Comparison of ENCODE assay signal across 9 mouse cellular contexts in genomic region chr15:96132636-96133035, GRCm38 (mm10).
DNase-seq lines count a peak whose midpoint lies in the region; ATAC-seq lines count a peak whose summit lies in the region.
"Had no signal": no experiment of that assay in that cellular context is flagged by ENCODE, and none has a peak within 500 bp of the region (broad histone marks: within the 10 kb centered on the region; RNA-seq: fewer than 3 reads in every experiment).

No protein-coding gene starts in this region.

- H3K4me3 ChIP-seq in hindbrain, embryonic 14.5 days (replicated peaks; ENCODE audit: low read length) = no peak overlapping the region
- H3K4me3 ChIP-seq in hindbrain, embryonic 12.5 days = no peak overlapping the region
- H3K4me3 ChIP-seq in heart, embryonic 13.5 days = no peak overlapping the region
- H3K4me3 ChIP-seq in limb, embryonic 13.5 days = no peak overlapping the region
- H3K4me3 ChIP-seq: liver, embryonic 13.5 days had no signal

- no peaks in the 10 kb centered on the region for H3K36me3 ChIP-seq in hindbrain, embryonic 14.5 days (replicated peaks; ENCODE audit: control insufficient read depth, insufficient read depth)
- H3K36me3 ChIP-seq in hindbrain, embryonic 12.5 days = no peaks in the 10 kb centered on the region
- no peaks in the 10 kb centered on the region for H3K36me3 ChIP-seq in heart, embryonic 13.5 days
- H3K36me3 ChIP-seq in limb, embryonic 13.5 days = no peaks in the 10 kb centered on the region
- H3K36me3 ChIP-seq: liver, embryonic 13.5 days had no signal

- DNase-seq in hindbrain, embryonic 14.5 days (ENCODE audit: low spot score) = peak; percentile 46
- DNase-seq in NIH3T3 (ENCODE audit: low read depth) = peak; percentile 41
- no peak for DNase-seq in urinary bladder, postnatal 25 days (ENCODE audit: low spot score)
- no peak for DNase-seq in ovary, postnatal 10 days (ENCODE audit: low spot score)
- DNase-seq: liver, embryonic 13.5 days had no signal

- H3K4me1 ChIP-seq in hindbrain, embryonic 14.5 days (replicated peaks; ENCODE audit: control insufficient read depth, insufficient read depth, low read length) = no peaks in the 10 kb centered on the region; the same call in 1 of the 2 replicates
- H3K4me1 ChIP-seq in hindbrain, embryonic 12.5 days = peaks cover 10% of the 10 kb centered on the region
- H3K4me1 ChIP-seq in heart, embryonic 13.5 days = peaks cover 40% of the 10 kb centered on the region
- peaks cover 33% of the 10 kb centered on the region for H3K4me1 ChIP-seq in limb, embryonic 13.5 days

- H3K4me2 ChIP-seq in hindbrain, embryonic 14.5 days (replicated peaks) = no peak overlapping the region
- no peak overlapping the region for H3K4me2 ChIP-seq in hindbrain, embryonic 12.5 days (replicated peaks)
- H3K4me2 ChIP-seq in heart, embryonic 13.5 days = no peak overlapping the region
- H3K4me2 ChIP-seq in limb, embryonic 13.5 days (replicated peaks) = no peak overlapping the region
- H3K4me2 ChIP-seq: liver, embryonic 13.5 days had no signal

- no peak overlapping the region for H3K9ac ChIP-seq in hindbrain, embryonic 14.5 days
- H3K9ac ChIP-seq in hindbrain, embryonic 12.5 days = no peak overlapping the region
- no peak overlapping the region for H3K9ac ChIP-seq in heart, embryonic 13.5 days
- no peak overlapping the region for H3K9ac ChIP-seq in limb, embryonic 13.5 days
- H3K9ac ChIP-seq: liver, embryonic 13.5 days had no signal

- no peak overlapping the region for H3K27ac ChIP-seq in hindbrain, embryonic 14.5 days
- no peak overlapping the region for H3K27ac ChIP-seq in hindbrain, embryonic 12.5 days
- peak overlapping the region; percentile 28; the same call in 1 of the 2 replicates for H3K27ac ChIP-seq in heart, embryonic 13.5 days (replicated peaks)
- no peak overlapping the region; the same call in 1 of the 2 replicates for H3K27ac ChIP-seq in limb, embryonic 13.5 days
- H3K27ac ChIP-seq: liver, embryonic 13.5 days had no signal

- 61% methylated on average over 3 of the region's 3 CpGs for WGBS in hindbrain, embryonic 14.5 days
- 55% methylated on average over 3 of the region's 3 CpGs for WGBS in hindbrain, embryonic 12.5 days
- WGBS in heart, embryonic 13.5 days = 37% methylated on average over 3 of the region's 3 CpGs
- 70% methylated on average over 3 of the region's 3 CpGs for WGBS in limb, embryonic 13.5 days

- no peaks in the 10 kb centered on the region for H3K27me3 ChIP-seq in hindbrain, embryonic 14.5 days (ENCODE audit: control insufficient read depth, insufficient read depth, low read length)
- H3K27me3 ChIP-seq in hindbrain, embryonic 12.5 days = peaks cover 3% of the 10 kb centered on the region; the same call in 1 of the 2 replicates
- no peaks in the 10 kb centered on the region for H3K27me3 ChIP-seq in heart, embryonic 13.5 days (replicated peaks)
- H3K27me3 ChIP-seq in limb, embryonic 13.5 days = no peaks in the 10 kb centered on the region
- H3K27me3 ChIP-seq: liver, embryonic 13.5 days had no signal

- no peaks in the 10 kb centered on the region for H3K9me3 ChIP-seq in hindbrain, embryonic 14.5 days (ENCODE audit: control insufficient read depth, low read length)
- H3K9me3 ChIP-seq in hindbrain, embryonic 12.5 days (replicated peaks) = no peaks in the 10 kb centered on the region
- H3K9me3 ChIP-seq in heart, embryonic 13.5 days = no peaks in the 10 kb centered on the region
- no peaks in the 10 kb centered on the region for H3K9me3 ChIP-seq in limb, embryonic 13.5 days
- H3K9me3 ChIP-seq: liver, embryonic 13.5 days had no signal

- ATAC-seq in hindbrain, embryonic 14.5 days (ENCODE audit: low FRiP score) = no peak; the same call in 1 of the 2 replicates
- ATAC-seq in hindbrain, embryonic 12.5 days (ENCODE audit: low FRiP score) = no peak
- ATAC-seq in heart, embryonic 13.5 days (ENCODE audit: extremely low read depth, insufficient number of reproducible peaks, low FRiP score, low TSS enrichment) = no peak; the same call in 1 of the 2 replicates
- ATAC-seq in limb, embryonic 13.5 days (ENCODE audit: low FRiP score, low read depth) = peak; percentile 66; the same call in 1 of the 2 replicates
- ATAC-seq in erythroid progenitor cell, adult 5-6 weeks (replicated peaks; ENCODE audit: low FRiP score, poor library complexity, severe bottlenecking) = no peak

Comparison
In these comparisons a context has a peak if more than half of its experiments do, and no peak if none do; other contexts are left out.
1. DNase-seq: peak in hindbrain, embryonic 14.5 days (single experiment) and NIH3T3 (single experiment); none in urinary bladder, postnatal 25 days (single experiment) and ovary, postnatal 10 days (single experiment).